Mouse (Mus musculus) subcutaneous adipose tissue, adult 2 months (tissue): Measurements from ENCODE around the gene Trhr2. TPM values are rescaled to one million over a fixed set of nuclear protein-coding genes. Genes with fewer than 3 reads are reported as not detected.

Experiments
- polyA plus RNA-seq: library from polyadenylated mRNA; depleted of rRNA; stranded (reverse); fragments of >200 nt; gene quantifications from 2 replicates; pipeline ENCODE4 v1.2.3, GENCODE M21; 2012; ENCODE audit warnings: low replicate concordance; rRNA removed

Gene Trhr2
- not detected in 2 replicates for polyA plus RNA-seq

DNA sequence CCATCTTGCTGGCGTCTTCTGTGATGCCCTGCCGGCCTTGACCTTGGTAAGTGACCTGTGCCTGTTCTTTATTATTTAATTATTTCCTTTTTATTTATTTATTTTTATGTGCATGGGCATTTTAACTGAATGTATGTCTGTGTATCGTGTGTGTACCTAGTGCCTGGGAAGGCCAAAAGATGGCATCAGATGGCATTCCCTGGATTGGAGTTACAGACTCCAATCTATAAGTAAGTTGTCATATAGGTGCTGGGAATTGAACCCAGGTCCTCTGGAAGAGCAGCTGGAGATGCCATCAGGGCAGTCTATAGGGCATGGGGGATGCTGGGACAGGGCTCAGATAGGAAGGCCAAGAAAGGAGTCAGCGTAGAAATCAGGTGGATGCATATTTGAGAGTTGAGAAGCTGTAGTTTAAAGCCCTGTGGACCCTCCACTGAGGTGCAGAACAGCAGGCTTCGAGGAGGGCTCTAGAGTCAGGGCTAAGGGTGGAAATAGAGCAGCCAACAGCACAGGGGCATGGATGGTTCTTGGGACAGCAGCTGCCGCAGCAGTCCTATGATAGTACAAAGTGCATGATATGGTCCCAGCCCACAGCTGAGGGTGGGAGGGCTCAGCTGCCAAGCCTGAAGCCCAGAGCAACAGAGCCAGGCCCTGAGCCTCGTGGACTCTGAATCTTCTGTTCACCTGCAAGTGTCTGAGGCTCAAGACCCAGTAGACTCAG lies at the start of gene Trhr2:
Trhr2 (minus strand) TSS at position 51 of the 721 bp plus-strand sequence.

DNA sequence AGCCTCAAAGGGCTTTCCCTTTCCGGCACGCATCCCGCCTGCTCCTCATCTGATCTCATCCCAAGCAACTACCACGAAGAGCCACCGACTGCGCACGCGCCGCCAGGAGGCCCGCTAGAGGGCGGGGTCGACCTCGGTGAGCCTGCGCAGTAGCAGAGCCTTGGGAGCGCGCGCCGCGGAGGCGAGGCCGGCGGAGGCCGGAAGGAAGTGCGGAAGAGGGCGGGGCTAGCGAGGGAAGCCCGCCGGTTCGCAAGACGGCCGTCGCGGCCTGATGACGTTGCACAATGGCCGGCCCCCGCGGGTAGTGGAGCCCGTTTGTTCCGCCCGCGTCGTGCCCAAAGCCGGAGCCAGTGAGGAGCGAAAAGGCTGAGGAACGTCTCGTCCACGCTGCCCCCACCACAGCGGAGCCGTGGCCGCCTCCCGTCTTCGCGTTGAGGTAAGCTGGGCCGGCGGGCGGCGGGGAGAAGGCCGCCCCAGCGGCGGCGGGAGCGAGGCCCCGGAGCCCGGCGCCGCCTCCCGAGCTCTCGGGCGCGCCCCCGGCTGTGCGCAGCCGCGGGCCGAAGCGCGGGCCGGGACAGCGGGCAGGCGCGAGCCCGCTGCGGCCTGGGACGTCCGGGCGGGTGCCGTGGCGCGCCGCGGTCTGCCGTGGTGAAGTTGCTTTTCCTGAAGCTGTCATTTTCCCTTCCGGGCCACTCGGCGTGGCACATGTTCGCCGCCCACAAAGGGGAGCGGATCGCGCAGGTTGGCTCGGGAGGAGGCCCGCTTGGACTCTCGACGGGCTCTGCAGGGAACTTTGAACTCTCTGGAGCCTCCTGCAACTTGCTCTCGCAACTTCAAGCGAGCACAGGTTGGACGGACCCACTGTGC lies 16.1 kb upstream of the Trhr2 start, which contains the start of gene Zc3h18:
Zc3h18 (plus strand) TSS at position 245 of the 867 bp plus-strand sequence.

Other genes with a start within 250 kb of the Trhr2 start
- gene Zfpm1, start 78.6 kb downstream of the Trhr2 start, polyA plus RNA-seq: 14.3 and 36.0 TPM in 2 replicates
- gene Zc3h18, start 15.9 kb upstream of the Trhr2 start, polyA plus RNA-seq: 19.1 and 31.8 TPM in 2 replicates
- 0.19 and 0.32 TPM in 2 replicates for gene Il17c, start 61.3 kb upstream of the Trhr2 start, polyA plus RNA-seq
- gene Cyba, start 72.2 kb upstream of the Trhr2 start, polyA plus RNA-seq: 87.0 and 191 TPM in 2 replicates
- gene Mvd, start 82.7 kb upstream of the Trhr2 start, polyA plus RNA-seq: 33.7 and 36.7 TPM in 2 replicates
- gene Snai3, start 100.0 kb upstream of the Trhr2 start, polyA plus RNA-seq: 0.20 and 0.85 TPM in 2 replicates
- 74.3 and 112 TPM in 2 replicates for gene Rnf166, start 115.3 kb upstream of the Trhr2 start, polyA plus RNA-seq
- 20.0 and 42.8 TPM in 2 replicates for gene Ctu2, start 115.4 kb upstream of the Trhr2 start, polyA plus RNA-seq
- 208 and 217 TPM in 2 replicates for gene Piezo1, start 190.6 kb upstream of the Trhr2 start, polyA plus RNA-seq
- 6.5 and 27.5 TPM in 2 replicates for gene Cdt1, start 207.3 kb upstream of the Trhr2 start, polyA plus RNA-seq
- 48.9 and 263 TPM in 2 replicates for gene Aprt, start 216.2 kb upstream of the Trhr2 start, polyA plus RNA-seq